Mouse (Mus musculus): ENCODE data around the gene Serinc5.
A peak's percentile ranks its signal among the peaks of the same experiment; 100 is the strongest.

Gene Serinc5

GRCm38 (mm10) chr13:92613094-92613493 lies 2.2 kb downstream of the Serinc5 start:
- no peak for DNase-seq (ENCODE audit: low spot score)

- no peak for DNase-seq (ENCODE audit: low spot score)
Measured at GRCm38 (mm10) chr13:92615201-92615600, 4.3 kb downstream of the Serinc5 start.

- DNase-seq (ENCODE audit: low spot score), result no peak
Measured at GRCm38 (mm10) chr13:92616459-92616858, 5.6 kb downstream of the Serinc5 start.

GRCm38 (mm10) chr13:92626196-92626595 lies 15.3 kb downstream of the Serinc5 start:
- no peak for DNase-seq (ENCODE audit: low spot score)

- no peak for DNase-seq (ENCODE audit: low spot score)
Measured at GRCm38 (mm10) chr13:92626725-92627124, 15.8 kb downstream of the Serinc5 start.

- DNase-seq (ENCODE audit: low spot score), result no peak
Measured at GRCm38 (mm10) chr13:92629509-92629908, 18.6 kb downstream of the Serinc5 start.

- no peak for DNase-seq (ENCODE audit: low spot score)
Measured at GRCm38 (mm10) chr13:92631450-92631849, 20.6 kb downstream of the Serinc5 start.

- no peak for DNase-seq (ENCODE audit: low spot score)
Measured at GRCm38 (mm10) chr13:92632550-92632949, 21.7 kb downstream of the Serinc5 start.

- DNase-seq (ENCODE audit: low spot score), result peak; percentile 79
Measured at GRCm38 (mm10) chr13:92635040-92635439, 24.1 kb downstream of the Serinc5 start.

- no peak for DNase-seq (ENCODE audit: low spot score)
Measured at GRCm38 (mm10) chr13:92636226-92636909, 25.5 kb downstream of the Serinc5 start.

- peak; percentile 92 for DNase-seq (ENCODE audit: low spot score)
Measured at GRCm38 (mm10) chr13:92636910-92637275, 26.0 kb downstream of the Serinc5 start.

- DNase-seq (ENCODE audit: low spot score), result no peak
Measured at GRCm38 (mm10) chr13:92639093-92640014, 28.5 kb downstream of the Serinc5 start.

GRCm38 (mm10) chr13:92644199-92644598 lies 33.3 kb downstream of the Serinc5 start:
- no peak for DNase-seq (ENCODE audit: low spot score)

GRCm38 (mm10) chr13:92644753-92645152 lies 33.9 kb downstream of the Serinc5 start:
- no peak for DNase-seq (ENCODE audit: low spot score)

- DNase-seq (ENCODE audit: low spot score), result no peak
Measured at GRCm38 (mm10) chr13:92647695-92648094, 36.8 kb downstream of the Serinc5 start.

- no peak for DNase-seq (ENCODE audit: low spot score)
Measured at GRCm38 (mm10) chr13:92649111-92649510, 38.2 kb downstream of the Serinc5 start.

- DNase-seq (ENCODE audit: low spot score), result no peak
Measured at GRCm38 (mm10) chr13:92650956-92651355, 40.1 kb downstream of the Serinc5 start.

- DNase-seq (ENCODE audit: low spot score), result no peak
Measured at GRCm38 (mm10) chr13:92652498-92652897, 41.6 kb downstream of the Serinc5 start.

GRCm38 (mm10) chr13:92653283-92653682 lies 42.4 kb downstream of the Serinc5 start:
- no peak for DNase-seq (ENCODE audit: low spot score)

- DNase-seq (ENCODE audit: low spot score), result no peak
Measured at GRCm38 (mm10) chr13:92656815-92657513, 46.1 kb downstream of the Serinc5 start.

GRCm38 (mm10) chr13:92659611-92660010 lies 48.7 kb downstream of the Serinc5 start:
- no peak for DNase-seq (ENCODE audit: low spot score)

GRCm38 (mm10) chr13:92662555-92663286 lies 51.8 kb downstream of the Serinc5 start:
- DNase-seq (ENCODE audit: low spot score), result peak; percentile 39
